Mouse (Mus musculus) left cerebral cortex, postnatal 36 days (tissue): ENCODE results near the gene Sidt2. TPM values are rescaled to one million over a fixed set of nuclear protein-coding genes. Genes with fewer than 3 reads are reported as not detected.

ENCODE experiments used
- DNase-seq, 2 experiments: peaks; one replicate each; pipeline ENCODE4 v3.0.0; 2021 to 2022; ENCODE audit warnings: low spot score in 2 of 2, mixed read lengths in 1 of 2
- intact Hi-C: fragments of 180-260 bp; cut with DNase I; formaldehyde crosslinking; loops from one replicate; pipeline ENCODE4 v1.15.1; 2025
- total RNA-seq, 2 experiments: library from RNA; stranded (reverse); gene quantifications; 2 replicates each; pipeline ENCODE4 v1.2.3; 2021

The Sidt2 gene
- 10 to 100 TPM; 82.3 to 88.8 TPM for total RNA-seq

DNA sequence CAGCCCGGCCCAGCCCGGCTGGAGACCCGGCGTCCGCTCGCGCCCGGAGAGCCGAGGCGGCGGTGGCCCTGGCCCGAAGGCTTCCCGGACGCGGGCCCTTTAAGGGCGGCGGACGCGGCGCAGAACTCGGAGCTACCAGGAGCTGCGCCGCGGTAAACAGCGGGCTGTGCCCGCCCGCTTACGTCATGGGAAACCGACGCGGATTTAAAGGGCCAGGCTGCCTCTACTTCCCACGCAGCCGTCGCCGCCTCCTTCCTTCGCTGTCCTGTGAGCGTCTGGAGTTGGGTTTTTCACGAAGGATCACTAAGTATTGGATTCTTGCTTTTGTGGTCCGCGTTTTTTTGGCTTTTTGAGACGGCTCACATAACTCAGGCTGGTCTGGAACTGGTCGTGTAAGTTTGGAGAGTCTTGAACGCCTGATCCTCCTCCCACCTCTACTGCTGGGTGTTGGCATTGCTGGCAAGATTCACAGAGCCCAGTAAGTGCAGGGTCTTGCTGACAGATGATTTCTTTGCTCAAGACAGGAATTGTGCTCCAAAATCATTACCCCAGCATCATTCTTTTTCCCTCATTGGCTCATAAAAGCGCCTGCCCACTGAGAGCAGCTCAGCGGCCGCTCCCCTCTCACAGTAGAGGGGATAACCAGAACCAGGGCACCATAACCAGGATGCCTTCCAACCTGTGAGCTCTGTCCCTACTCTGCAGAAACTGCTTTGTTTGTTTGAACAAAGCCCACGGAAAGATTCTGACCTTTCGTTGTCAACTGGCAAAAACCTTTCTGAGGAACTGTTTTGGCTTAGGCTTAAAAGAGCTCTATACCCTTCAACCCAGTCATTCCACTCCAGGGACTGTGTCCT lies at the start of gene Sidt2:
Gene Sidt2 (minus strand): TSS at position 152 of the 857 bp plus-strand sequence.
- DNase-seq, result peak; percentile 90 to 91
- intact Hi-C loops, result loop anchor here (2.0 kb wide), 1 partner anchor 49 kb away; the partner anchor contains the start of genes Pcsk7 and Rnf214

DNA sequence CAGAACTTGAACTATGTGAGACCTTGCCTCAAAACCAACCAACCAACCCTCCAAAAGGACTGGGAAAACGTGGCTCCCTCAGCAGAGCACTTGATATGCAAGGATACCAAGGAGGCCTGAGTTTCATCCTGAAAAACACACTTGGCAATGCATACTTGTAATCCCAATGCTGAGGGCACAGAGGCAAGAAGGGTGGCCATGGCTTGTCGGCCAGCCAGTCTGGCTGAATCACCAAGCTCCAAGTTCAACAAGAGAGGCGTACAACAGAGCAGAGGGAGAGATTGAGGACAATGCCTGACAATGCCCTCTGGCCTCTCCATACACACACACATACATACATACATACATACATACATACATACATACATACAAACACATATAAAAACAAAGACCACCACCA lies 49.5 kb upstream of the Sidt2 start:
- intact Hi-C loops, result loop anchor here (2.0 kb wide), 1 partner anchor 186 kb away; no protein-coding TSS in a partner anchor
- DNase-seq, result no peak

DNA sequence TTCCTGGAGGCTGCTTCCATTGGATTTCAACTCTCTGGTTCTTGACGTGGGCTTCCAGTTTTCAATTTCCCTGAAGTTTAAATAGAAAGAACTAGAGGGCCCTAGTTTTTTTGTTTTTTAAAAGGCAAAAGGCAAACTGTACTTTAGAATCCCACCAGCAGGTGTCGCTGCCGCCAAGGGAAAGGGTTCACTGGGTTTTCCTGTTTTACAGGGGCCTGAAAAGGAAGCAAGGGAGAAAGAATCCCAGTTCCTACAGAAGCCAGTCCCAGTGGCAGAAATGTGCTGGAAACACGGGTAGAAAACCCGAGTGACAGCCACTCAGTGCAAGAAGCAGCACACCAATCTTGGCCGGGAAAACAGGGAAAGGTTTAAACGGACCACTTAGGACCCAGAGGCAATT lies 48.7 kb upstream of the Sidt2 start:
- intact Hi-C loops, result loop anchor here (2.0 kb wide), 2 partner anchors 187 to 243 kb away; no protein-coding TSS in a partner anchor

DNA sequence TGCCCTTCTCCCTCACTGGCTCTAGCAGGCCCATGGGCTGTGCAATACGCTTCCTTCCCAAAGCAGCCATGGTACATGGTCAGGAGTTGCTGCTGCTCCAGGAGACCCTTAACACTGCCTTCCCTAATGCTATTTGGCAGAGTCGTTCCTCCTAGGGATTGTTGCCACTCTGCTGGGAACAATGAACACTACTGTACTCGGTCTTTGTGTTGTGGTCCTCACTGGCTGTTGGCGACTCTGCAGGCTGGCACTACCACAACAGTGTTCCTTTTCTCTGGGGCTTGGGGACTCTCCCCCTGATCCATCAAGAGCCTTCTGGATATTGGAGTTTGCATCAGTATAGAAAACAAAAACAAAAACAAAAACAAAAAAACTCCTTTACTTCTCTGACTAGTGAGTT lies 44.0 kb upstream of the Sidt2 start:
- no peak for DNase-seq
- intact Hi-C loops, result no loop called here

More for the DNA sequence above, 48.7 kb upstream of the Sidt2 start:
- DNase-seq, result peak; percentile 74 to 83

DNA sequence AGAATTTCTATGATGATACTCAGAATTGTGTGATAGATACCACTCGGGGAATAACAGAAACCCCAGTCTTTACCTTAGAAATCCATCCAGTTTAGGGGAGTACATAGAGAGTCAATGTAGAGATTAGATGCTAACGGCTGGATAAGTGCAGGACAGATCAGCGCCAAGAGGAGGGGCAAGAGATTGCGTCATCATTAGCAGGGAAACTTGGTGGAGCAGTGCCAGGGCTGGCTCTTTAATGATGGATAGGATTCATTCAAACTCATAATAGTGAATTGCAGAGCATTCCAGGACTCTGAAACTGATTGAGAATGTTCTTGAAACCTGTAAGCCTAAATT lies 30.1 kb upstream of the Sidt2 start:
- DNase-seq, result peak; percentile 17 to 22
- intact Hi-C loops, result no loop called here

DNA sequence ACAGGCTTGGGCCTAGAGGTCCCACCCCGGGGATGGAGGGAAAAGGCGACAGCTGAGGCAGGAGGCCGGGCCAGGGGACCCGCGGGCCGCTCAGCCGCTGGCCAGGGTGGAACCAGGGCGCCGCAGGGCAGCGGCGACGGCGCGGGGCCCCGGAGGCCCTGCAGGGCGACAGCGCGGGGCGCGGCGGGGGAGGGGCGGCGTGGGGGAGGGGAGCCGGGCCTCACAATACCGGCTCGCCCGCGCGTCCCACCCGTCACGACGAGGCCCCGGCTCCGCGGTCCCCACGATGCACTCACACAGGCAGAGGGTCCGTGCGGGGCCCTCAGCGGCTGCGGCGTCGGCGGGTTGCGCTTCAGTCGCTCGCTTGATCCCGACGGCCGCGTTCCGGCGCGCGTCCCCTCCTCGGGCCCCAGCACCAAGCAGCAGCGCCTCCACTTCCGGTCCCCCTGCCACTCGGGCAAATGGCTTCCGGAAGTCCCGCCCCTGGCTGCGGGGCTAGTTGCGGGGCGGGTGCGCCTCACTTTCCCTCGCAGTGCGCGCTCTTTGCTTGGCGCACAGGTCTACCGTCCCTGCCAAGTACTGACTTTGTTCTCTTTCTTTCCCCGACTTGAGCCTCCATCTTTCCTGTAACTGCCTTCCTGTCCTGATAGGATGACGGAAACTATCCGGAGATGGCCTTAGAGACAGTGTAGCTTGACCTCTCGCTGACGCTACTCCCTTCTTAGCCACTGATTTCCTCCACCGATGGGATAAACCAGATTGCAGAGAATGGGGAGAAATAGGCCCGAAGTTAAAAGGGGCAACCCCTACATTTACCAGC lies 29.6 kb upstream of the Sidt2 start:
- intact Hi-C loops, result no loop called here

DNA sequence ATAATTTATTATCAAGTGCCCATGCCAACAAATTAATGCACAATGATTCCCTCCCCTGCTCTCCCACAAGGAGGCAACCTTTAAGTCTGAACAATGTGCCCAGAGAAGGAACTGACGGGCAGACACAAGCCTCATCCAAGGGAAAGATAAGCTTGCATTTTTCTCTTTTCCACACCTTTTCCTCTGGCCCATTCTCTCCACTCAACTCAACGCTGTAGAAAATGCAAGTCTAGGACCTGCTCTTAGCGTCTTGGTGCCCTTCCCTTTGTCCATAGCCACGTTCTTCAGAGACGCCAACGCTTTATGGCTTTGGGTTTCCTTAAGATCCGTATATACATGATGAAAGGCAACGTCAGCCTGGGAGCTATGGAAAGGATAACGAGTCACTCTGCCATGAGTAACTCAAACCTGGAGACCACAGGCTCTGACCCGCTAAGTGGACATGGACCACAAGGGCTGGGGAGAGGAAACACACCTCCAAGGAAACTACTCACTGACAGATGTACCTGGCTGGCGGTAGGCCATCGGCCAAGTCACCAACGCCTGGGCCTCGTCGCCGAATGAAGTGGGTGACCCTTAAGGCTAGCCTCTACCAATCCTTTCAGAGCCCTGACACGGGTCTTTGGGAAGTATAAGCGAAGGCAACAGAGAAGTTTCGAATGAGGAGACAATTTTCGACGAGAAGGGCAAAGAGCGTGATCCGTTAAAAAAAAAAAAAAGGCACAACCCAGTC lies 28.8 kb upstream of the Sidt2 start:
- intact Hi-C loops, result no loop called here
- DNase-seq, result peak; percentile 13 to 17

More for the DNA sequence above, 29.6 kb upstream of the Sidt2 start:
- peak; percentile 90 for DNase-seq

DNA sequence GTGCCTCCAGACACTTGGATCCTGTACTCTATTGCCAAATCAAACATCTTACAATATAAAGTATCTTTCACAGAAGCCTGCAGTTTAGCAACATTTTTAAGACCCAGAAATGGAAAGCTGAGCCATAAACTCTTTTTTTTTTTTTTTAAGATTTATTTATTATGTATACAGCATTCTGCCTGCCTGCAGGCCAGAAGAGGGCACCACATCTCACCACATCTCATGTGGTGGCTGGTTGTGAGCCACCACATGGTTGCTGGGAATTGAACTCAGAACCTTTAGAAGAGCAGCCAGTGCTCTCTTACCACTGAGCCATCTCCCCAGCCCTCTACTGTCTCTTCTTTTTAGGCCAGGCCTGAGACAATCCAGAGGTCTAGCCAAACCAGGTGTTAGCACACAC lies 26.3 kb upstream of the Sidt2 start:
- no peak for DNase-seq
- intact Hi-C loops, result no loop called here

DNA sequence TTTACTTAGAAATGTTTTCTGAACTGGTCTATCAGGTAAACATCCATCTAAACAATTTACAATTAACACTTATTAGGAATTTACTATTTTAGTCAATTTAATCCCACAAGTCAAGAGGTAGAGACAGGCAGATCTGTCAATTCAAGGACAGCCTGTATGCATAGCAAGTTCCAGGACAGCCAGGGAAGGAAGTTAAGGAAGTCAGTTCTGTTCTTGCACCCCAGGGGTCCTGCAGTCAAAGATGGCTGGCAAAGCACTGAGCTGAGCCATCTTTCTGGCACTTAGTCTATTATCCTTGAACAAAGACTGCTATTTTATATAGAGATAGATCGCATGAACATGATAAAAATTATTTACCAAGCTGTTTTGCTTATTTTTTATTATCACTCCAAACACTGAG lies 25.6 kb upstream of the Sidt2 start:
- intact Hi-C loops, result no loop called here
- no peak for DNase-seq

DNA sequence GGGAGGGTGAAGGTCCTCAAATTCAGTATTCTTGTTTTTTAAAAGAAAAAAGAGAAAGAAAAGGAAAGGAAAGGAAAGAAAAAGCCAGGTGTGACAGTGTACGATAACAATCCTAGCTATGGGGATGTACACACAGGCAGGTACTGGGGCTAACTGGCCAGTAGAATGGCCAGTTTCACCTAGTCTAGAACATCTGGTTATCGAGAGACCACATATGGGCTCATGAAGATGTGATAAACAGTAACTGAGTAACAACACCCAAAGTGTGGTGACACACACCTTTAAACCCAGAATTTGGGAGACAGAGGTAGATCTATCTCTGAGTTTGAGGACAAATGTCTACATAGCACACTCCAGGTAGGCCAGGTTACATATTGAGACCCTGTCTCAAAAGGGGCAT lies 24.7 kb upstream of the Sidt2 start:
- DNase-seq, result no peak
- intact Hi-C loops, result no loop called here

DNA sequence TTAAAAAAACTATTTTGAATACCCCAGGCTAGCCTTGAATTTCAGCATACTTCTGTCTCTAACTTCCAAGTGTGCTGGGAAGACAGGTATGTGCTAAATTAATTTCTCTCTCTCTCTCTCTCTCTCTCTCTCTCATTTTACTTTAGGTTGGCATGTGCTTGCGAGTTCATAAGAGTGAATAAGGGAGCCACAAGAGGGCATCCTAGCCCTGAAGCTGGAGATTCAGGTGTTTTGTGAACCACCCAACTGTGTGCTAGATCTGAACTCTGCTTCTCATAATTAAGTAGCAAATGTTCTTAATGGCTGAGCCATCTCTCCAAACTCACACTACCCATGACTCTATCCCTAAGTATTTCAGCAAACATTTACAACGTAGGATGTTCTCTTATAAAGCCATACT lies 21.8 kb upstream of the Sidt2 start:
- no peak for DNase-seq
- intact Hi-C loops, result no loop called here

DNA sequence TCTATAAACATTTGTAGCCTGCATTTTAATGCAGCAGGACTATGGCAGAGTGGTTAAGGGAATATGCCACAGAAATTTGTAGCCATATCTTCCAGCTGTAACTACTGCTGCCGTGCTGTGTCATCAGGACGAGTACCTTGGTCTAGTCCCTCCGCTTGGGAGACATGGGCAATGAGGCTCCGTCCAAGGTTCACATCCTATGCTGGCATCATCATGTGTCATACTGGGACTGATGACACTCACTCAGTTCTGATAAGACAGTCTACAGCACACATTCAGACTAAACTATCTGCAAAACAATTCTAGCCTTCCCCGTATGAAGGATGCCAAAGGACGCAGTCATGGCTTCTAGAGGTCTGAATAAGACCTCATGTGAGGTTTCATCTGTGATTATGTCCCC lies 8.5 kb upstream of the Sidt2 start:
- intact Hi-C loops, result no loop called here
- no peak for DNase-seq

DNA sequence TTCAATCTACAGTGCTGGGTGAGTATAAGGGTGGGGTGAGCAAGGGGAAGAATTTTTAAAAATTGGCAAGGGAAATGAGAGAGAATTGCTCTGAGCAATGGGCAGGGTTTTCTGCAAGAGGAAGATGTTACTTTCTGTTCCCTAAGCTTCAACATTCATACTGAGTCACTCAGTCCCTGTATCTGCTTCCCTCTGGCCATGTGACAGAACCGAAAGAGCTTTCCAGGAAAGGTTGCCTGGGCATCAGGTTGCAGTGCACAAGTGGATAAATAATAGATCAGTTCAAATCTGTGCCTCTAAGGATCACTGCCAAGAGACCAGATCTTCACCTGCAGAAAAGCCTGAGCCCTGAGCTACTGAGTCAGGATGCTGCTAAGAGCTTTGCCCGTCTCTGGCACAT lies 6.8 kb upstream of the Sidt2 start:
- intact Hi-C loops, result no loop called here

DNA sequence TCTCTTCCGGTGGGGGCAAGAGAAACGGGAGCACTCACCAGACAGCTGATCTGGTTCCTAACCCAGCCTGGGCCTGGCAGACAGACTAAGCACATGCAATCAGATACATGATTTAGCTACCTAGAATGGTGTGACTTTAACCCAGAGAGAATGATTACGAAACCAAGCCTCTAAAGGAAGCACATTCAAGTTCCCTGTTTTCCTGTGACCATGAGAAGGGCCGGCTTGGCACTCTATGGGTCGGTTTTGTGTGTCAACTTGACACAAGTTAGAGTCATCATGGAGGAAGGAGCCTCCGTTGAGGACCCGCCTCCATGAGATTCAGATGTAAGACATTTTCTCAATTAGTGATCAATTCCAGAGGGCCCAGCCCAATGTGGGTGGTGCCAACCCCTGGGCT lies 4.6 kb upstream of the Sidt2 start:
- no peak for DNase-seq
- intact Hi-C loops, result no loop called here

More for the DNA sequence above, 6.8 kb upstream of the Sidt2 start:
- DNase-seq, result no peak

DNA sequence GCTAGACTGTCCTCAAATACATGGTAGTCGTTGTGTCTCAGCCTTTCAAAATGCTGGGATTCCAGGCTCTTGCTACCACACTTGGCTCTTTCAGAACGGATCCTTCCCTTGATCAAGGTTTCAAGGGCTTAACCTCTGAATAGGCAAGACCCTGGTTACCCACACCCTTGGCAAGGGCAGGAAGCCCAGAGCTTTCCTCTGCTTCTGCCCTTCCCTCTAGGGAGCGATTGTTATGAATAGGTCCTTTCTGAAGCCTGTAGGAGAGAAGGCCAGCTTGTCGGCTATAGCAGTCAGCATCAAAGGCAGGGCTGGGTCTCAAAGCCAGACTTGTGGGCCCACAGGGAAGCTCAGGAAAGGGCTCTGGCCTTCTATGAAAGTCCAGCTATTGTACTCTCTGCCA lies 3.8 kb upstream of the Sidt2 start:
- intact Hi-C loops, result no loop called here
- no peak for DNase-seq

DNA sequence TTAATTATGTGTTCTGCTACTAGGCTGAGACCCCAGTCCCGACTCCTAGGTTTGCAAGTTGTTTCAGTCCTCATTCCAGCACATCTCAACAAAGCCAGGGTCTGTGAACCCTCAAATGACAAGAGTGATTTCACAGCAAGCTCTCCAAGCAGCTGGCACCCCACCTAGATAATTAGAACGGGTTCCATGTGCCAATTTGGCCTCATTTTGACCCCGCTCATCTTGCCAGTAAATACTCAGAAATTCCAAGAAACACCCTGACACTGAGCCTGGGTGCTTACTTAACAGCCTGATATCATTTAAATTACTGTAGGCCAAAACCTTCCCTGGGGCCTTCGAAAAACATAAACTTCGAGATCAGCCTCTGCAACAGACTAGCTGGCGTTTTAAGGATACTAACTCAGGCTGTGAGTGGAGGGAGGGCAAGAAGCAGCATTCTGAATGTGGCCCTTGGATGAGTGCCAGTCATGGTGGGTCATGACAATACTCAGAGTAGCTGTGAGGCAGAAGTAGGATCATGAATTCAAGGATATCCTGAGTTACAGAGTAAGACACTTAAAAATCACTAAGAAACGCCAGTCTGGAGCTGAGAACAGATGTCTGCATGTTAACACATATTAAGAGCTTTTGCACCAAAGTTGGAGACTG lies 3.1 kb upstream of the Sidt2 start:
- DNase-seq, result no peak
- intact Hi-C loops, result no loop called here

DNA sequence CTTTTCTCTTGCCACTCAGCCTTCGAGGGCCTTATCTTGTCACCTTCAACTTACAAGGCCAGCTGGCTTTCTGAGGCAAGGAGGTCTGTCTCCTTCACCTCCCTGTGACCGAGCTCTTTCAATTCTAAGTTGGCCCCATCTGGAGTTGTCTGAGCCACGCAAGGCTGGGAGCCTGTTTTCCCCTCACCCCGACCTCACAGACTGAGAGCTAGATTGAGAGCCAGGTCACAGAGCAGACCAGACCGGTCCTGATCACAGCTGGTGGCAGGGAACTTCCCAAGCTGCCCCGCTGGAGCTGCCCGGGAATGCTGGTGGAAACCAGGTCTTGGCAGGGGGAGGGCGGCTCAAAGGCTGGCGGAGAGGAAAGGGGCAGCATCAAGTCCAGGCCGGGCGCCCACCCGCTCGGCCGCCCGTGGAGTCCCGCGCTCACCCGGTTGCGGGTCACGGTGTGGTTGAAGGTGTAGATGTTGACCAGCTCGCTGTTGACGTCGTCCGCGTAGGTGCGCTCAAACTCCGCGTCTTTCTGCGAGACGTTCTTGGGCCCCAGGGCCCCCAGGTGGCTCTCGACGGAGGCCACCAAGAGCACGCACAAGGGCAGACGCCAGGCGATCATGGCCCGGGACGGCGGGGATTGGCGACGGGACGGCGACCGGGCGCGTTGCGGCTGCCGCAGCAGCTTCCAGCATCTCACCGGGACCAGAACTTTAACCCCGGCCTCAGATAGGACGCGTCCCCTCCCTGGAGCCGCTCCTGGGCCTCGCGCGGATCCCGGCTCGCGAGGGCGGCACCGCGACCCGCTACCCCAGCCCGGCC lies 558 bp downstream of the Sidt2 start:
- DNase-seq, result peak in 1 of 2 experiments; percentile 62
- intact Hi-C loops, result loop anchor here (2.0 kb wide), 1 partner anchor 48 kb away; the partner anchor contains the start of genes Pcsk7 and Rnf214

DNA sequence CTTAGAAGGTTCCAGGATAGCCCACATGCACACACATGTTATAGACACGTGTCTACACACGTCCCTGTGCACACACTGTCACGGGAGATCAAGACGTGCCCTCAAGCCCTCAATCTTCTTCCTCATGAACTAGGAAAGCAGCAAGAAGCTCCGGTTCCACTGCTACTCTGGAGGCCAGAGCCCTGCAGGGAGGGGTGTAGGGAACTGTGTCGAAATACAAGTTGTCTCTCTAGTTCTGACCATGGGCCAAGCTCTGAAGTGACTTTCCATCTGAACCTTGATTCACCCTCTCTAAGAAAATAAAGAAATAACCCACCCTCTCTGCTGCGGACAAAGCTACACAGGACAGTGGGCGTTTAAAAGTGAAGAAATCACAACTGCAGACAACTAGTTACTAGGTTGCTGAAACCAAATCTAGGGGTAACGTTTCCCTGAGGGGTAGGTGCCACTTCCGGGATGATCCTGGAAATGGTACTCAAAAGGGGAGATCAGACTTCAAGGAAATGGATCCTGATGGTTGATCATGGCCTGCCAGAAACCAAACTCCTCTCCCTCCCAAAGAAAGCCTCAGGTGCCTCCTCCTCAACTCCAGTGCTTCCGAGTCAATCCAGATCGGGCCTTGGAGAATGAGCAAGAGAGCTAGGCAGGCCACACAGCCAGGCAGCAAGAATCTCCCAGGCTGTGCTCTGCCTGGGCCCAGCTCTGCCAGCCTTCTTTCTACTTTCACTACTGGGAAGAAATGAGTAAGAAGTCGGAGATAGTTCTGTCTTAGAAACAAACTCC lies 1.4 kb downstream of the Sidt2 start:
- DNase-seq, result no peak
- intact Hi-C loops, result loop anchor here (2.0 kb wide), 1 partner anchor 47 kb away; the partner anchor contains the start of genes Pcsk7 and Rnf214
